Mouse (Mus musculus) lung, adult 2 months (tissue): Measurements from ENCODE around the gene Smarcc2. TPM values are rescaled to one million over a fixed set of nuclear protein-coding genes. Genes with fewer than 3 reads are reported as not detected.

Experiments
- DNase-seq: peaks from one replicate; pipeline ENCODE4 v3.0.0; 2022
- H3K4me1 ChIP-seq: fragments of 200-500 bp; 2 replicates; pipeline ENCODE4 v1.6.1; 2011; ENCODE audit warnings: low read length; ENCODE audit not compliant: control insufficient read depth, insufficient read depth
- H3K4me3 ChIP-seq: fragments of 200-500 bp; replicated peaks from 2 replicates; pipeline ENCODE3; 2011; ENCODE audit warnings: low read depth, mild to moderate bottlenecking, control low read depth, low read length; ENCODE audit errors: extremely low read depth
- CTCF ChIP-seq: fragments of 200-500 bp; IDR thresholded peaks from 2 replicates; pipeline ENCODE4 v1.5.1; 2011; ENCODE audit warnings: mild to moderate bottlenecking, low read length, control low read depth; ENCODE audit not compliant: insufficient read depth
- POLR2A ChIP-seq: fragments of 200-500 bp; IDR thresholded peaks from 2 replicates; pipeline ENCODE4 v1.6.1; 2011; ENCODE audit warnings: low read depth, mild to moderate bottlenecking, control low read depth, low read length, borderline replicate concordance; ENCODE audit errors: extremely low read depth
- WGBS: fragments of 180-500 bp; shearing (Covaris S2); methylation state at CpG from one replicate; pipeline ENCODE4 v1.1.7; 2018; 5-methylcytosine and 5-hydroxymethylcytosine counted together
- polyA plus RNA-seq: library from polyadenylated mRNA; depleted of rRNA; stranded (reverse); fragments of >200 nt; gene quantifications from 2 replicates; pipeline ENCODE4 v1.2.3, GENCODE M21; 2012

Gene Smarcc2
- polyA plus RNA-seq, 1 experiment, result 99.8 TPM

DNA sequence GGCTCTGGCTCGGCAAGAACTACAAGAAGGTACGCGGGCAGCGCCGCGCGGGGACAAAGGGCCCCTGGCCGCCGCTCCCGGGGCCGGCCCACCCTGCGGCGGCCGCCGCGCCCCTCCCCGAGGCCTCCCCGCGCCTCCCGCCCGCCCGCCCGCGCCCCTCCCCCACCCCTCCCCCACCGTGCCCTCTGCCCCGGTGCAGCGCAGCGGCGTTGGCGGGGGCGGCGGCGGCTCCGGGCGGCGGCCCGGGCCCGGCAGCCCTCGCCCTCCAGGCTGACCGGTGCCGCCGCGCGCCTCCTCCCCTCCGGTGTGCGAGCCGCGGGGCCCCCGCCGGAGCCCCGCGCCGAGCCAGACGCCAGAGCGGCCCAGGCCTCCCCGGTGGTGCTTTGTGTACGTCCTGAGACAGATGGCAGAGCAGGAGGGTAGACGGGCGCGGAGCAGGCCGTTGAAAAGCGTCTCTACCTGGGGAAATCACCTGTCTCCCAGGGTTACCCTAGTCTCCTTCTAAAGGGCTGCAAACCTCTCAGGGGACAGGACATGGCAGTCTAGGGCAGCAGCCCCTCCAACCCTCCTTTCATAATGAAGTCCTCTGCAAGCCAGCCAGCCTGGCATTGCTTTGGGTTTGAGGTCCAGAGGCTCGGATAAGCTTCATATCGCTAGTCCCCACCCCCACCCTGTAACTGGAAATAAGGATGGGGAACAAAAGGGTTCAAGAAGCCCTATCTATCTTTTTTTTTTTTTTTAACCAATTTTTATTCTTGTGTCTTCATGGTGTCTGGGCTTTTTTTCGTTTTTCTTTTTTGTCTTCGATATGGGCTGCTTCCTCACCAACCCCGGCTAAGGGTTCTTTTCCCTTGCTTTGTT is 591 bp downstream of the Smarcc2 start:
- peak; percentile 54 for DNase-seq
- TF ChIP-seq POLR2A, result no peak
- no peak for TF ChIP-seq CTCF
- Histone ChIP-seq H3K4me1 (peaks cover 7% of the 10 kb centered on the region), H3K4me3 (peak overlapping the region; percentile 99)
- 1% methylated on average over 65 of the region's 67 CpGs for WGBS

DNA sequence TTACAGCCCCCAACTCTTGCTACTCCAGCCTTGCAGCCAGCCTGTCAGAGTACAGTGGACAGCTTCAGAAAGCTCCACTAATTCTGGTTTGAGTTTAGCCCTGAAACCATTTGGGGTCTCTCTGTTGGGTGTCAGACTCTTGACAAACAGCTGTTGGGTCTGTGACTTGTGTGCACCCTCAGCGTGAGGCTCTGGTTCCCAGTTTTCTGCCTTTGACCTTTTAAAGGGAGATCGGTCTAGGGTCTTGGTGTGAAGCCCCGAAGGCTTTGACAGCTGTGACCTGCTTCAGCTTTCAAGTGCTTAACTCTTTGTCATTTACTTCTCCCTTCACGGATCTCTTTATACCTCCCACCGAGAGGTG is 1.2 kb downstream of the Smarcc2 start:
- TF ChIP-seq POLR2A (no peak), CTCF (no peak)
- no peak for DNase-seq
- Histone ChIP-seq H3K4me3 (peak overlapping the region; percentile 8), H3K4me1 (peaks cover 7% of the 10 kb centered on the region)
- 11% methylated on average over 5 of the region's 5 CpGs for WGBS

DNA sequence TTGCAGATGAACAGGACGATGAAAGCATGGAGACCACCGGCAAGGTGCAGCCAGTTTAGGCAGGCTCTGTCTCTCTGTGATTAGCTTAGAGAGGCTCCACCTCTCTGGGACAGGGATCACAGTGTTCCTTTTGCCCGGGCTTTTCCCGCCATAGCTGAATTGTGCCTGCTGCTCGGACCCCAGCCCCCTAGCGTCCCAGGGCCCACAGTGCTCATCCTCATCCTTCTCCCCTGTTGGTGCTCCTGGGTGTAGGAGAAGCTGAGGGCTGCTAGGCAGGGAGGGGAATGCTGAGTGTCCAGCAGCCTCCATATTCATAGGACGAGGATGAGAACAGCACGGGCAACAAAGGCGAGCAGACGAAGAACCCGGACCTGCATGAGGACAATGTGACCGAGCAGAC is 15.3 kb downstream of the Smarcc2 start:
- 87% methylated on average over 12 of the region's 12 CpGs for WGBS
- no peak for TF ChIP-seq POLR2A
- no peak for TF ChIP-seq CTCF
- no peaks in the 10 kb centered on the region for H3K4me1 ChIP-seq
- no peak overlapping the region for H3K4me3 ChIP-seq
- no peak for DNase-seq

DNA sequence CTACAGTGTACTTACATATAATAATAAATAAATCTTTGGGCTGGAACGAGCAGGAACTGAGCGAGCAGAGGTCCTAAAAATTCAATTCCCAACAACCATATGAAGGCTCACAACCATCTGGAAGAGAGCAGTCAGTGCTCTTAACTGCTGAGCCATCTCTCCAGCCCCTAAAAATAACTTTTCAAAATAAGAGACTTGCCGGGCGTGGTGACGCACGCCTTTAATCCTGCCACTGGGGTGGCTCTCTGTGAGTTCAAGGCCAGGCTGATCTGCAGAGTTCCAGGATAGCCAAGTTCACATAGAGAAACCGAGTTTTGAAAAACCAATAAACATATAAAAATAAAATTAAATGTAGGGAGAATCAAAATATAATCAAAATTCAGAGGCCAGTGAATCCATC is 27.3 kb downstream of the Smarcc2 start:
- TF ChIP-seq POLR2A (no peak), CTCF (no peak)
- DNase-seq, result no peak
- Histone ChIP-seq H3K4me3 (no peak overlapping the region), H3K4me1 (peaks cover 5% of the 10 kb centered on the region)
- WGBS, result 73% methylated on average over 7 of the region's 7 CpGs

DNA sequence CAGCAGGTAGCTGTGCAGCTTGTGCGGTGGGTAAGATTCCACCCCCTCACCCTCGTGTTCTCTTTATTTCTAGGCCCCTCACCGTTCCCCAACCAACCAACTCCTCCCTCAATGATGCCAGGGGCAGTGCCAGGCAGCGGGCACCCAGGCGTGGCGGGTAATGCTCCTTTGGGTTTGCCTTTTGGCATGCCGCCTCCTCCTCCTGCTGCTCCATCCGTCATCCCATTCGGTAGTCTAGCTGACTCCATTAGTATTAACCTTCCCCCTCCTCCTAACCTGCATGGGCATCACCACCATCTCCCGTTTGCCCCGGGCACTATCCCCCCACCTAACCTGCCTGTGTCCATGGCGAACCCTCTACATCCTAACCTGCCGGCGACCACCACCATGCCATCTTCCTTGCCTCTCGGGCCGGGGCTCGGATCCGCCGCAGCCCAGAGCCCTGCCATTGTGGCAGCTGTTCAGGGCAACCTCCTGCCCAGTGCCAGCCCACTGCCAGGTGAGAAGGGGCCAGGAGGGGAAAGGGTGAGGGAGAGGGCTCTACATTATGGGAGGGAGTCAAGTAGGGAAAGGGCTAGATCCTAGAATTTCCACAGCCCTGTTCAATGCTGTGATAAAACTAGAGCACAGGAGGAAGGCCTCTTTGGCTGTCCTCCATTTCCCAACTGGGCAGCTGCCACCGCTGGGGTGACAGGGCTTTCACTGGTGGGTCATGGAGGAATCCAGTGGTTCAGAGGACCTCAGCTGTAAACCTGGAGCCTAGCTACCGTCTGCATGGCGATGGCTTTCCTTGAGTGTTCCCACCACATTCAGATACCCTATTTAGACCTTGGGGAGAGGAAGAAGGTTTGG is 29.0 kb downstream of the Smarcc2 start:
- 87% methylated on average over 22 of the region's 22 CpGs for WGBS

DNA sequence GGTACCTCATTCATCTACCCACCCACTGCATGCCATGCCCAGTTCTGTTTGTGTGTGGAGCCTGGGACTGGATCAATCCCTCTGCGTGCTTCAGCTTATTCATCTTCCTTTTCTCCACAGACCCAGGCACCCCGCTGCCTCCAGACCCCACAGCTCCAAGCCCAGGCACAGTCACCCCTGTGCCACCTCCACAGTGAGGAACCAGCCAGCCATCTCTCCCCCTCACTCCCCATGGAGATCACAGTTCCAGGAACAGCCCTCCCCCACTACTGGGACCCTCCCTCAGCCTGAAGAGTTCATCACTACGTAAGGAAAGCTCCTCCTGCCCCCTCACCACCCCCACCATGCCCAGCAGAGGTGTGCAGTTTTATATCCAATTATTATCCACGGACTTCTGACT is 29.7 kb downstream of the Smarcc2 start:
- no peak for DNase-seq
- Histone ChIP-seq H3K4me3 (no peak overlapping the region), H3K4me1 (peaks cover 10% of the 10 kb centered on the region)
- 71% methylated on average over 4 of the region's 4 CpGs for WGBS
- TF ChIP-seq CTCF (no peak), POLR2A (no peak)

More for the DNA sequence above, 29.0 kb downstream of the Smarcc2 start:
- TF ChIP-seq POLR2A, result no peak
- no peak for TF ChIP-seq CTCF
- DNase-seq, result no peak
- peaks cover 10% of the 10 kb centered on the region for H3K4me1 ChIP-seq
- H3K4me3 ChIP-seq, result no peak overlapping the region

DNA sequence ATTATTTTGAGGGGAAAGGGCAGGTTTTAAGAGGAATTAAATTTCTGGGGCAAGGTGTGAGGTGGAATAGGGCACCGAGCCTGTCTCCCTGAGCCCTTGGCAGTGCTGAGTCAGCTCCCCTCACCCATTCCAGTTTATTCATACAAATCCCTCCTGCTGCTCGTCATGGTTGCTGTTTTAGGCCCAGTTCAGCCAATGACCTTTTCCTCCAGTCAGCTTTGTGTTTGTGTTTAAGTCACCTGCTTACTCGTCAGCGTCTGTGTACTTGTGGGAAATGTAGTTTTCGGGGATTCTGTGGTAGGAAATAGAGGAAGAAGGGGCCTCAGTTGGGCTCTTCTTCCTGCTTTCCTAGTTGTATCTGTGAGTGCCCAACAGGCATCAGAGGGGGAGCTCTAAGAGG is 30.3 kb downstream of the Smarcc2 start:
- no peak overlapping the region for H3K4me3 ChIP-seq
- TF ChIP-seq POLR2A, result no peak
- TF ChIP-seq CTCF, result no peak
- peaks cover 10% of the 10 kb centered on the region for H3K4me1 ChIP-seq
- DNase-seq, result no peak
- 49% methylated on average over 5 of the region's 5 CpGs for WGBS

DNA sequence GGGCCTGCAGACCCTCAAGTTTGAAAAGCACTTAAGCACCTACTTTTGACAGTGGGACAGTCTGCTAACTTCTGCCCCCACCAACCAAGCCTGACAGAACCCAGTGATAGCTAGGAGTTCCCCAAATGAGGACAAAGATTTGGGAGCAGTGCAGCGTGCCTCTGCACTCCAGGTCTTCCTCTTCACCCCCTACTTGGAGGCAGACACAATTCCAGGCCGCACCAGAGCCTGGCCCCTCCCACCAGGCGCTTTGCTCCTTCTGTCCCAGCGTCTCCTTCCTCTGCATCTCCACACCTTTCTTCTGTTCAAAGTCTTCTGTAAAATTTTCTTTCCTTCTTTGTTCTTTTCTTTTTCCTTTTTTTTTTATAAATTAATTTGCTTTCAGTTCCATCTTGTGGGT is 30.7 kb downstream of the Smarcc2 start:
- TF ChIP-seq POLR2A (no peak; the same call in 1 of the 2 replicates), CTCF (no peak)
- peaks cover 12% of the 10 kb centered on the region for H3K4me1 ChIP-seq
- WGBS, result 35% methylated on average over 4 of the region's 4 CpGs
- DNase-seq, result no peak
- no peak overlapping the region for H3K4me3 ChIP-seq

DNA sequence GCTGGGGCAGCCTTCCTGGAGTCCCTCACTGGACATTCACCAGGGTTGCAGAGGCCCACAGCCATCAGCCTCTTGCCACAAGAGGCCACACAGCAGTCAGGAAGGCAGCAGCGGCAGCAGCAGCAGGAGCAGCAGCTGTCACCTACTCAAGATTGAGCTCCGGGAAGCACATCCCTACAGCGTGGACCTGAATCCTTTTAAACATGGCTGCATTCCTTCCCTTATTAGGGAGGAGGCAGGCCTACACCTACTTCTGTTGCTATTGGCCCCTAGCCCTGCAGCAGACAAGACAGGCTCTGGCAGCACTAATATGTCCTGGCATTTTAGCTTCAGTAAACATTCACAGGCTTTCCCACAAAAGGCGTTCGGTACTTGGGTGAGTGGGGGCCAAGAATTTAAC is 31.2 kb downstream of the Smarcc2 start:
- H3K4me3 ChIP-seq, result no peak overlapping the region
- TF ChIP-seq CTCF, result no peak
- no peak for TF ChIP-seq POLR2A
- WGBS, result 18% methylated on average over 5 of the region's 5 CpGs
- H3K4me1 ChIP-seq, result peaks cover 16% of the 10 kb centered on the region
- DNase-seq, result no peak

DNA sequence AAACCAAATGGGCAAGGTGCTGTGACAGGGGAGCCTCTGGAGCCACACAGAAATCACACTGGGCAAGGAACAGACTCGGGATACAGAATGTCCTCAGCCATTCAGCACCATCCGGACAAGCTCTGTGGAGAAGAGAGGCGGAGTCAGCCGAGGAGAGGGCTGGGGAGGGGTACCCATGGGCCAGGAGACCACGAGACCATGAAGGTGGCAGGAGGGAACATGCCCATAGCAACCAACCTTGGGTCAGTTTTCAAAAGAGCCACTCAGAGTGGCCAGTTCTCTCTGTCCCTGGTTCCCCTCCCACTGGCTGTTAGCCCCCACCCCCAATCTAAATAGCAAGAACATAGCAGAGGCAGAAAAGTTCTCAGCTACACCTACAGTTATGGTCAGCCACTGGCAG is 31.9 kb downstream of the Smarcc2 start:
- TF ChIP-seq CTCF, result no peak
- no peak for TF ChIP-seq POLR2A
- H3K4me1 ChIP-seq, result peaks cover 16% of the 10 kb centered on the region
- H3K4me3 ChIP-seq, result no peak overlapping the region
- 31% methylated on average over 5 of the region's 5 CpGs for WGBS
- no peak for DNase-seq

DNA sequence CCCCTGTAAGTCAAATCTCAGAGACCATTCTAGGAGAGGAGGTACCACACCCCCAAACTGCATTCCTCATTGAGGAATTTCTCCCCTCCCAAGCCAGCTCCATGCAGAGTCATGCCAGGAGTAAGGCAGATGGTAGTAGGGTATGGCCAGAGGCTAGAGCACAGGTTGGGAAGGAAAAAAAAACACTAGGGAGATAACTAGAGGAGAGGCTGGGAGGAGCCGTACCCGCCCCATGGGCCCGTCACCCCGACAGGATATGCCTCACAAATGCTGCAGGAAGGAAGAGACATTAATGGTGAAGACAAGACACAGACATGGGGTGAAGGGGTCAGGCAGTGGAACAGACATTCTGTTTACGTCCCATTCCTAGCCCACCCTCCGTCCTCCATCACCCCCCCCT is 32.4 kb downstream of the Smarcc2 start:
- H3K4me3 ChIP-seq, result peak overlapping the region; percentile 4
- WGBS, result 20% methylated on average over 6 of the region's 6 CpGs
- H3K4me1 ChIP-seq, result peaks cover 16% of the 10 kb centered on the region
- no peak for TF ChIP-seq POLR2A
- TF ChIP-seq CTCF, result no peak
- no peak for DNase-seq
